Mouse (Mus musculus) liver, embryonic 14 days (tissue): Measurements from ENCODE around the gene Zdhhc6. TPM values are rescaled to one million over a fixed set of nuclear protein-coding genes. Genes with fewer than 3 reads are reported as not detected.

ENCODE experiments used
- polyA plus RNA-seq: library from polyadenylated mRNA; depleted of rRNA; stranded (reverse); fragments of >200 nt; gene quantifications from 2 replicates; pipeline ENCODE4 v1.2.3, GENCODE M21; 2012; rRNA removed

The Zdhhc6 gene
- 12.9 and 16.1 TPM in 2 replicates for polyA plus RNA-seq

DNA sequence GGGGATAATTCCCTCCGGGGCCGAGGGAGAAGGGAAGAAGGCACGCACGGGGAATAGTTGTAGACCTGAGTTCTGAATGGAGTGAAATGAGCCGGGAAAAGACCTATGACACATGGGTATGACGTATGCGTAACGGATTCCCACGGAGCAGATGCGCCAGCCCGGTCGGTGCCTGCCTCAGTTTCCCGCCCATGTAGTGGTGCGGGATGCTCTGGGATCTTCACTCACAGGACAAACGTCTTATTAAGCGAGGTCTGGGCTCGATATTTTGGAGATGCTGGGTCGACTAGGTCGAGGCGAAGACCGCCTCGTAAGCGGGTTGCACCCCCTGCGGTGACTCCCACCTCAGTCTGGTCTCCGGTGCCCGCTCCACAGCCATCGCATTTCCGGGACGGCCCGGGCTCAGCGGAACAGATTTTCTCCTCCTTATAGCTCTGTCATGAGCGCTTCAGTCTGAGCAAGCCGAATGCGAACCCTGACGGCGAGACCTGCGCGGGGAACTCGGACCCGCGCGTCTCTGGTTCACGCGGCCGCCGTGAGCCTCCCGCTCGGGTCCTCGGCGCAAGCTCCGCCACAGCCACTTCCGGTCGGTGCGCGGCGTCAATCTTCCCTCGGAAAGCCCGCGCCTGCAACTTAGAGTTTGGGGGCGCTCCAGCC is at the start of gene Zdhhc6:
Gene Zdhhc6, minus strand, starts transcription at position 581 of the 657 bp plus-strand sequence.

DNA sequence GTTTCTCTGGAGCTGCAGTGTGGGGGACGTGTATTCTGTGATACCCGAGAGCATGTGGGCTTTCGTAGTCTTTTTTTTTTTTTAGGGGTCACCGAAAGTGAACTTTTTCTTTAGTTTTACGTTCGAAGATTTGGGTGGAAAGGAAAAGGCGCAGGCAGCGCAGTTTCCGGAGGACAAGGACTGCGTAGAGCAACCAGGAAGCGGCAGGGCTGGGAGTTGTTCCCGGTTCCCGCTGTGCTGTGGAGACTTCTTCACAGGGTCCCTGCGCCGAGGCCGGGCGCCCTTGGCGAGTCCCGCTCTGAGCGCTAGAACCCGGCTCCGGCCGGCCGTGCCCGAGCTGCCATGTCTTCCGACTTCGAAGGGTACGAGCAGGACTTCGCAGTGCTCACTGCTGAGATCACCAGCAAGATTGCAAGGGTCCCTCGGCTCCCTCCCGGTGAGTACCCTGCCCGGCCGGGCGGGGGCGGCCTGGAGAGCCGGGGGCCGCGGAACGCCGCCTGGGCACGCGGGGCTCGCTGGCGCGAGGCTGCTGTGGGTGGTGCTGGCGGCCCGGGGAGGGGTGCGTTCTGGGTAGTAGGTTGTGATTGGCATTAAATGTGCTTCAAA is 380 bp upstream of the Zdhhc6 start, which contains the start of gene Vti1a:
Gene Vti1a, plus strand, starts transcription at position 187 of the 606 bp plus-strand sequence.

DNA sequence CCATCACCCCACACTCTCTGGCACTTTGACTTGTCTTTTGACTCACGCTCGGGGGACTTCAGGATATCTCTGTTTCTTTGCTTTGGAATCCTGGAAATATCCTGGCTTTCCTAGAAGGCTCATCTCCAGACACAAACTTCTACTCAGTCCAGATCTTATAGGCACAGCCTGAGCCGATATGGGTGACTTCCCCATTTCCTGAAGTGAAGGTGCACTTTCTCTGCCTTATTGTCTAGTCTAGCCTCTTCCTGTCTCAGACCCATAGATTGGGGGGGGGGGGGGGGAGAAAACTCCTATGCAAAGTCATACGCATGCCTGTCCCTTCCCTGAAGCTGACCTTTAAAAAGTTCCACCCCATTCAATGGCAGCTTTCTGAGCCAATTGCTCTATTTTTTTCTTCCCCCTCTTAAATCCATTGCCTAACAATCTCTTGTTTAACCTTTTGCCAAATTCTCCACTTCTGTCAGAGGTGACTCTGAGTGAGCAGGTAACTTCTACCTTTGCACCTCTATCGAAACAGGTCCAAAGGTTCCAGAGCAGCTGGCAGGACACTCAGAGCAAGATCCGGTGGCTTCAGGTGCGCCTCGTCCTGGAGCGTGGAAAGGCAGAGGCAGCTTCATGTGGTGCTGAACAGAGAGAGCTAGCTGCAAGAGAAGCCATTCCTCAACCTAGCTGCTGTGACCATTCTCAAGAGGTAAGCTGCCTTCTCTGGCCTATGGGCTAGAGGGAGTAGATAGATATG is 64.3 kb downstream of the Zdhhc6 start, which contains the start of gene Acsl5:
Gene Acsl5, plus strand, starts transcription at position 556 of the 742 bp plus-strand sequence.

GRCm38 (mm10) chr19:55241186-55241645 is 74.6 kb downstream of the Zdhhc6 start, which contains the start of gene Gucy2g:
Gucy2g (minus strand) TSS chr19:55241236.

Other genes with a start within 250 kb of the Zdhhc6 start
- 13.3 and 16.6 TPM in 2 replicates for gene Gpam, start 188.8 kb downstream of the Zdhhc6 start, polyA plus RNA-seq
- 0.02 and 0.03 TPM in 2 replicates for gene Tectb, start 135.3 kb downstream of the Zdhhc6 start, polyA plus RNA-seq
- gene Gucy2g, start 74.8 kb downstream of the Zdhhc6 start, polyA plus RNA-seq = 0.02 and 0.03 TPM in 2 replicates
- gene Acsl5, start 64.1 kb downstream of the Zdhhc6 start, polyA plus RNA-seq = 52.3 and 65.1 TPM in 2 replicates
- gene Vti1a, start 263 bp upstream of the Zdhhc6 start, polyA plus RNA-seq = 7.4 and 8.1 TPM in 2 replicates